Mouse (Mus musculus) testis, adult 2 months (tissue): Measurements from ENCODE around the gene Cntn5. TPM values are rescaled to one million over a fixed set of nuclear protein-coding genes. Genes with fewer than 3 reads are reported as not detected.

Source experiments
- H3K27ac ChIP-seq: fragments of 200-500 bp; 2 replicates; pipeline ENCODE4 v1.5.1; 2012; ENCODE audit warnings: low read depth, low read length; ENCODE audit not compliant: control insufficient read depth, insufficient read depth
- H3K27me3 ChIP-seq: fragments of 200-500 bp; 2 replicates; pipeline ENCODE4 v1.6.1; 2012; ENCODE audit warnings: mild to moderate bottlenecking, low read length, moderate library complexity; ENCODE audit not compliant: control insufficient read depth, insufficient read depth
- H3K36me3 ChIP-seq: fragments of 200-500 bp; 2 replicates; pipeline ENCODE4 v1.6.1; 2012; ENCODE audit warnings: mild to moderate bottlenecking, low read length; ENCODE audit not compliant: control insufficient read depth, insufficient read depth
- H3K4me1 ChIP-seq: fragments of 200-500 bp; 2 replicates; pipeline ENCODE4 v1.6.1; 2012; ENCODE audit warnings: low read length; ENCODE audit not compliant: control insufficient read depth, insufficient read depth
- H3K4me3 ChIP-seq: fragments of 200-500 bp; 2 replicates; pipeline ENCODE4 v1.5.1; 2012; ENCODE audit warnings: low read depth, mild to moderate bottlenecking, low read length, moderate library complexity, mixed read lengths; ENCODE audit not compliant: control insufficient read depth
- CTCF ChIP-seq: fragments of 200-500 bp; IDR thresholded peaks from 2 replicates; pipeline ENCODE4 v1.5.1; 2012; ENCODE audit warnings: low read depth, mild to moderate bottlenecking, inconsistent platforms, low read length, moderate library complexity; ENCODE audit not compliant: control insufficient read depth, insufficient read depth, insufficient replicate concordance
- POLR2A ChIP-seq: fragments of 200-500 bp; IDR thresholded peaks from 2 replicates; pipeline ENCODE4 v1.6.1; 2012; ENCODE audit warnings: low read depth, mild to moderate bottlenecking, inconsistent platforms, low read length, moderate library complexity; ENCODE audit not compliant: control insufficient read depth
- polyA plus RNA-seq: library from polyadenylated mRNA; depleted of rRNA; stranded (reverse); fragments of >200 nt; gene quantifications from 2 replicates; pipeline ENCODE4 v1.2.3, GENCODE M21; 2012

Gene Cntn5
- polyA plus RNA-seq, 1 experiment, result 0.53 TPM

GRCm38 (mm10) chr9:10073401-10073800 is 831.2 kb downstream of the Cntn5 start:
- Histone ChIP-seq H3K4me1 (no peaks in the 10 kb centered on the region), H3K4me3 (no peak overlapping the region), H3K36me3 (no peaks in the 10 kb centered on the region), H3K27ac (no peak overlapping the region), H3K27me3 (no peaks in the 10 kb centered on the region)
- TF ChIP-seq POLR2A (no peak), CTCF (no peak)

GRCm38 (mm10) chr9:10072860-10073259 is 831.7 kb downstream of the Cntn5 start:
- Histone ChIP-seq H3K4me1 (no peaks in the 10 kb centered on the region), H3K27ac (no peak overlapping the region), H3K4me3 (no peak overlapping the region), H3K36me3 (no peaks in the 10 kb centered on the region), H3K27me3 (no peaks in the 10 kb centered on the region)
- TF ChIP-seq CTCF (no peak), POLR2A (no peak)

DNA sequence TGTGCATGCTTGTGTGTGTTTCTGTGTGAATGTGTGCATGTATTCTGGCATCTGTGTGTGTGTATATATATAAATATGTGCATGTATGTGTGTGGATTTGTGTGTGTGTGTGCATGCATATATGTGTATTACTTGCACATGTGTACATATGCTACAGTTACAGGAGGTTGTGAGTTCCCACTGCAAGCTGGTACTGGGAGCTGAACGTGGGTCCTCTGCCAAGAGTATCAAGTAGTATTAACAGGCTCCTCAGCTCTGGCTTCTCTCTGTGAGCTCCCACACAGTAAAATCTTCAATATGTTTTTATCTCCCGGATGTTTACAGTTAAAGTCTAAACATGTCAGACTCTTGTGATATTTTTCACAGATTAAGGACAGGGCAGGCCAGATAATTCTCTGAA is 833.3 kb downstream of the Cntn5 start:
- Histone ChIP-seq H3K27ac (no peak overlapping the region), H3K4me3 (no peak overlapping the region), H3K4me1 (no peaks in the 10 kb centered on the region), H3K36me3 (no peaks in the 10 kb centered on the region), H3K27me3 (no peaks in the 10 kb centered on the region)
- TF ChIP-seq CTCF (no peak), POLR2A (no peak)

- H3K27me3 ChIP-seq, result no peaks in the 10 kb centered on the region
- no peaks in the 10 kb centered on the region for H3K36me3 ChIP-seq
- TF ChIP-seq CTCF (no peak), POLR2A (no peak)
- no peaks in the 10 kb centered on the region for H3K4me1 ChIP-seq
- no peak overlapping the region for H3K27ac ChIP-seq
- H3K4me3 ChIP-seq, result no peak overlapping the region
Observed at GRCm38 (mm10) chr9:10044969-10045789, 859.4 kb downstream of the Cntn5 start.

- Histone ChIP-seq H3K4me3 (no peak overlapping the region), H3K4me1 (no peaks in the 10 kb centered on the region), H3K27me3 (no peaks in the 10 kb centered on the region), H3K27ac (no peak overlapping the region), H3K36me3 (no peaks in the 10 kb centered on the region)
- TF ChIP-seq CTCF (no peak), POLR2A (no peak)
Observed at GRCm38 (mm10) chr9:10043001-10043400, 861.6 kb downstream of the Cntn5 start.

DNA sequence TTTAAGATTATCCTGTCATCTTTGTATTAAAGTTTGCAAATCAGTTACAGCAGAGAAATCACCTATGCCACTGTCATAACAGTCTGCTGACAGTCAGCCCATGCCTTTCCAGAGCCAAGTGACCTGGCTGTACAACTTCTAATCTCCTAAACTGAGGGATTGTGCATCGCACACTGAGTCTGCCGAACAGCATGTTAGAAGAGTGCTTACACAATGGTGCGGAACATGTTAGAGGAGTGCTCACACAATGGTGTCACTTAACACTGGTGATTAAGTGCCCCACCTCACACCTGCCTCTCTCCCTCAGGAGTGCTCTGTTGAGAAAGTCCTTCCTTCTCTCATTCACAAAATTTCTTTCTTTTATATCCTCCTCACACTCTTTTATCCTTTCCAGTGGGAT is 889.4 kb downstream of the Cntn5 start:
- Histone ChIP-seq H3K4me3 (no peak overlapping the region), H3K36me3 (no peaks in the 10 kb centered on the region), H3K27ac (no peak overlapping the region), H3K27me3 (no peaks in the 10 kb centered on the region), H3K4me1 (no peaks in the 10 kb centered on the region)
- no peak for TF ChIP-seq POLR2A
- TF ChIP-seq CTCF, result no peak

- TF ChIP-seq CTCF, result no peak
Observed at GRCm38 (mm10) chr9:9984028-9984427, 920.5 kb downstream of the Cntn5 start.

More at GRCm38 (mm10) chr9:9984028-9984427, 920.5 kb downstream of the Cntn5 start:
- H3K4me3 ChIP-seq, result no peak overlapping the region
- H3K27ac ChIP-seq, result no peak overlapping the region
- H3K27me3 ChIP-seq, result no peaks in the 10 kb centered on the region
- no peaks in the 10 kb centered on the region for H3K4me1 ChIP-seq
- no peaks in the 10 kb centered on the region for H3K36me3 ChIP-seq
